Mouse (Mus musculus) testis, adult 2 months (tissue): Measurements from ENCODE around the gene Ift122.

Experiments
- CTCF ChIP-seq: fragments of 200-500 bp; IDR thresholded peaks from 2 replicates; pipeline ENCODE4 v1.5.1; 2012; ENCODE audit warnings: low read depth, mild to moderate bottlenecking, inconsistent platforms, low read length, moderate library complexity; ENCODE audit not compliant: control insufficient read depth, insufficient read depth, insufficient replicate concordance
- POLR2A ChIP-seq: fragments of 200-500 bp; IDR thresholded peaks from 2 replicates; pipeline ENCODE4 v1.6.1; 2012; ENCODE audit warnings: low read depth, mild to moderate bottlenecking, inconsistent platforms, low read length, moderate library complexity; ENCODE audit not compliant: control insufficient read depth

- TF ChIP-seq POLR2A (no peak), CTCF (no peak)
Measured at GRCm38 (mm10) chr6:115972083-115972764, 119.0 kb downstream of the Ift122 start.
